Mouse (Mus musculus): ENCODE results near the gene Numb.
A peak's percentile ranks its signal among the peaks of the same experiment; 100 is the strongest.

Gene Numb

GRCm38 (mm10) chr12:83782669-83783068 lies 139.1 kb downstream of the Numb start:
- DNase-seq (ENCODE audit: low read depth), result no peak

- DNase-seq (ENCODE audit: low read depth), result no peak
These were observed 140.0 kb downstream of the Numb start for GRCm38 (mm10) chr12:83781640-83782278.

GRCm38 (mm10) chr12:83781204-83781603 lies 140.5 kb downstream of the Numb start:
- DNase-seq (ENCODE audit: low read depth), result no peak

GRCm38 (mm10) chr12:83780181-83780580 lies 141.6 kb downstream of the Numb start:
- no peak for DNase-seq (ENCODE audit: low read depth)

- DNase-seq (ENCODE audit: low read depth), result no peak
These were observed 145.0 kb downstream of the Numb start for GRCm38 (mm10) chr12:83776766-83777165.

- no peak for DNase-seq (ENCODE audit: low read depth)
These were observed 146.1 kb downstream of the Numb start for GRCm38 (mm10) chr12:83775621-83776020.

GRCm38 (mm10) chr12:83770418-83771256 lies 151.1 kb downstream of the Numb start:
- peak; percentile 53 for DNase-seq (ENCODE audit: low read depth)

GRCm38 (mm10) chr12:83768235-83768899 lies 153.4 kb downstream of the Numb start:
- no peak for DNase-seq (ENCODE audit: low read depth)

- DNase-seq (ENCODE audit: low read depth), result no peak
These were observed 153.9 kb downstream of the Numb start for GRCm38 (mm10) chr12:83767833-83768232.

- DNase-seq (ENCODE audit: low read depth), result no peak
These were observed 155.7 kb downstream of the Numb start for GRCm38 (mm10) chr12:83765965-83766603.

- DNase-seq (ENCODE audit: low read depth), result no peak
These were observed 157.2 kb downstream of the Numb start for GRCm38 (mm10) chr12:83764519-83764918.

- no peak for DNase-seq (ENCODE audit: low read depth)
These were observed 157.7 kb downstream of the Numb start for GRCm38 (mm10) chr12:83764044-83764365.

GRCm38 (mm10) chr12:83763311-83764043 lies 158.3 kb downstream of the Numb start, which contains the start of gene Papln:
Papln (plus strand) TSS chr12:83763634.
- no peak for DNase-seq (ENCODE audit: low read depth)

GRCm38 (mm10) chr12:83762706-83763105 lies 159.0 kb downstream of the Numb start:
- no peak for DNase-seq (ENCODE audit: low read depth)

- no peak for DNase-seq (ENCODE audit: low read depth)
These were observed 161.5 kb downstream of the Numb start for GRCm38 (mm10) chr12:83760201-83760600.

- no peak for DNase-seq (ENCODE audit: low read depth)
These were observed 163.0 kb downstream of the Numb start for GRCm38 (mm10) chr12:83758735-83759134.

GRCm38 (mm10) chr12:83752495-83752894 lies 169.2 kb downstream of the Numb start:
- no peak for DNase-seq (ENCODE audit: low read depth)

GRCm38 (mm10) chr12:83749186-83749585 lies 172.5 kb downstream of the Numb start:
- no peak for DNase-seq (ENCODE audit: low read depth)

Data from c-Kit-positive CD71-negative TER-119-negative erythroid progenitor cells, embryonic 14.5 days (primary cell).